Mouse (Mus musculus) erythroblast, embryonic 14.5 days (primary cell): ENCODE data around the gene Gm5741. TPM values are rescaled to one million over a fixed set of nuclear protein-coding genes. Genes with fewer than 3 reads are reported as not detected.
A peak's percentile ranks its signal among the peaks of the same experiment; 100 is the strongest.

Experiments used
- H3K27me3 ChIP-seq: 2 replicates; pipeline ENCODE4 v1.6.1; 2012; ENCODE audit warnings: inconsistent platforms; ENCODE audit not compliant: control insufficient read depth
- H3K36me3 ChIP-seq: 2 replicates; pipeline ENCODE4 v1.6.1; 2012; ENCODE audit warnings: mild to moderate bottlenecking, inconsistent platforms; ENCODE audit not compliant: control insufficient read depth
- H3K4me1 ChIP-seq: 2 replicates; pipeline ENCODE4 v1.6.1; 2012; ENCODE audit warnings: inconsistent platforms; ENCODE audit not compliant: control insufficient read depth
- H3K4me3 ChIP-seq: replicated peaks from 2 replicates; pipeline ENCODE3; 2012; ENCODE audit warnings: moderate library complexity, mild to moderate bottlenecking, inconsistent platforms
- H3K9me3 ChIP-seq: 2 replicates; pipeline ENCODE4 v1.6.1; 2012; ENCODE audit warnings: low read length, inconsistent platforms, mixed read lengths; ENCODE audit not compliant: control insufficient read depth
- GATA1 ChIP-seq: IDR thresholded peaks from 2 replicates; pipeline ENCODE4 v1.6.1; 2012; ENCODE audit warnings: low read length, inconsistent platforms, mixed read lengths
- TAL1 ChIP-seq: IDR thresholded peaks from 3 replicates; pipeline ENCODE4 v1.6.1; 2012; ENCODE audit warnings: low read length, inconsistent platforms, mixed read lengths
- polyA plus RNA-seq: library from polyadenylated mRNA; stranded (reverse); fragments of >175 nt; gene quantifications from 2 replicates; pipeline ENCODE4 v1.2.3, GENCODE M21; 2012

The Gm5741 gene
- polyA plus RNA-seq, 1 experiment, result not detected

- Histone ChIP-seq H3K4me1 (peaks cover 75% of the 10 kb centered on the region), H3K27me3 (no peaks in the 10 kb centered on the region), H3K36me3 (peaks cover 40% of the 10 kb centered on the region), H3K4me3 (peak overlapping the region; percentile 85), H3K9me3 (no peaks in the 10 kb centered on the region)
- no peak for TF ChIP-seq GATA1
- no peak for TF ChIP-seq TAL1
These were observed 12.4 kb upstream of the Gm5741 start for GRCm38 (mm10) chr8:85080214-85080531.

- Histone ChIP-seq H3K27me3 (no peaks in the 10 kb centered on the region), H3K4me1 (peaks cover 76% of the 10 kb centered on the region), H3K4me3 (no peak overlapping the region), H3K36me3 (peaks cover 60% of the 10 kb centered on the region), H3K9me3 (no peaks in the 10 kb centered on the region)
- TF ChIP-seq TAL1 (no peak), GATA1 (no peak)
These were observed 9.2 kb upstream of the Gm5741 start for GRCm38 (mm10) chr8:85076993-85077392.

GRCm38 (mm10) chr8:85076001-85076400 lies 8.2 kb upstream of the Gm5741 start:
- TF ChIP-seq TAL1 (peak; percentile 68), GATA1 (peak; percentile 32; the same call in 1 of the 2 replicates)
- H3K9me3 ChIP-seq, result no peaks in the 10 kb centered on the region
- H3K4me3 ChIP-seq, result peak overlapping the region; percentile 31
- H3K36me3 ChIP-seq, result peaks cover 60% of the 10 kb centered on the region
- no peaks in the 10 kb centered on the region for H3K27me3 ChIP-seq
- peaks cover 73% of the 10 kb centered on the region for H3K4me1 ChIP-seq

GRCm38 (mm10) chr8:85074617-85075016 lies 6.8 kb upstream of the Gm5741 start:
- Histone ChIP-seq H3K27me3 (no peaks in the 10 kb centered on the region), H3K4me1 (peaks cover 70% of the 10 kb centered on the region), H3K4me3 (no peak overlapping the region), H3K36me3 (peaks cover 63% of the 10 kb centered on the region), H3K9me3 (no peaks in the 10 kb centered on the region)
- TF ChIP-seq GATA1, result no peak
- no peak for TF ChIP-seq TAL1

GRCm38 (mm10) chr8:85074167-85074566 lies 6.4 kb upstream of the Gm5741 start:
- Histone ChIP-seq H3K4me3 (no peak overlapping the region), H3K4me1 (peaks cover 66% of the 10 kb centered on the region)

GRCm38 (mm10) chr8:85073041-85073612 lies 5.3 kb upstream of the Gm5741 start:
- H3K36me3 ChIP-seq, result peaks cover 49% of the 10 kb centered on the region
- H3K27me3 ChIP-seq, result no peaks in the 10 kb centered on the region
- no peaks in the 10 kb centered on the region for H3K9me3 ChIP-seq
- peaks cover 59% of the 10 kb centered on the region for H3K4me1 ChIP-seq
- H3K4me3 ChIP-seq, result peak overlapping the region; percentile 2
- TF ChIP-seq TAL1 (no peak), GATA1 (no peak)

More at GRCm38 (mm10) chr8:85074167-85074566, 6.4 kb upstream of the Gm5741 start:
- peaks cover 59% of the 10 kb centered on the region for H3K36me3 ChIP-seq
- TF ChIP-seq GATA1 (no peak), TAL1 (no peak)
- H3K27me3 ChIP-seq, result no peaks in the 10 kb centered on the region
- H3K9me3 ChIP-seq, result no peaks in the 10 kb centered on the region

- Histone ChIP-seq H3K4me1 (peaks cover 59% of the 10 kb centered on the region), H3K4me3 (peak overlapping the region; percentile 80), H3K27me3 (no peaks in the 10 kb centered on the region), H3K36me3 (peaks cover 46% of the 10 kb centered on the region), H3K9me3 (no peaks in the 10 kb centered on the region)
- no peak for TF ChIP-seq GATA1
- TF ChIP-seq TAL1, result no peak
These were observed 4.7 kb upstream of the Gm5741 start for GRCm38 (mm10) chr8:85072364-85072929.

- TF ChIP-seq GATA1, result no peak
- no peak for TF ChIP-seq TAL1
- Histone ChIP-seq H3K36me3 (peaks cover 47% of the 10 kb centered on the region), H3K4me1 (peaks cover 55% of the 10 kb centered on the region)
These were observed 3.9 kb upstream of the Gm5741 start, which contains the start of gene Dhps for GRCm38 (mm10) chr8:85071514-85072281. Gene Dhps, plus strand, starts transcription at chr8:85071757.

GRCm38 (mm10) chr8:85071041-85071440 lies 3.3 kb upstream of the Gm5741 start:
- peak overlapping the region; percentile 80 for H3K4me3 ChIP-seq
- H3K27me3 ChIP-seq, result no peaks in the 10 kb centered on the region
- H3K9me3 ChIP-seq, result no peaks in the 10 kb centered on the region
- peaks cover 49% of the 10 kb centered on the region for H3K4me1 ChIP-seq
- H3K36me3 ChIP-seq, result peaks cover 45% of the 10 kb centered on the region
- no peak for TF ChIP-seq TAL1
- TF ChIP-seq GATA1, result no peak

More at GRCm38 (mm10) chr8:85071514-85072281, 3.9 kb upstream of the Gm5741 start, which contains the start of gene Dhps:
- Histone ChIP-seq H3K9me3 (no peaks in the 10 kb centered on the region), H3K4me3 (peak within 1 kb of the TSS; percentile 80), H3K27me3 (no peaks in the 10 kb centered on the region)
